Mouse (Mus musculus) MEL (cell line): Measurements from ENCODE around the gene Icam1. TPM values are rescaled to one million over a fixed set of nuclear protein-coding genes. Genes with fewer than 3 reads are reported as not detected.
A peak's percentile ranks its signal among the peaks of the same experiment; 100 is the strongest.

ENCODE experiments used
- DNase-seq: peaks from one replicate; pipeline ENCODE4 v3.0.0; 2011; ENCODE audit warnings: low read depth, low spot score
- H3K27ac ChIP-seq: 2 replicates; pipeline ENCODE4 v1.5.1; 2012; ENCODE audit warnings: low read depth, mild to moderate bottlenecking, control low read depth, low read length, moderate library complexity; ENCODE audit not compliant: control insufficient read depth
- H3K27me3 ChIP-seq, 2 experiments: fragments of 150-350 bp in 1 of 2; sonication (generic) in 1 of 2; 2 replicates each; pipeline ENCODE4 v1.6.1; 2012; ENCODE audit warnings: low read length in 2 of 2, mild to moderate bottlenecking in 2 of 2, improper control_type of control experiment in 1 of 2, moderate library complexity in 1 of 2; ENCODE audit not compliant: insufficient read depth in 2 of 2, control insufficient read depth in 1 of 2
- H3K36me3 ChIP-seq, 2 experiments: 2 replicates each; pipeline ENCODE4 v1.6.1; 2012 to 2014; ENCODE audit warnings: low read length in 2 of 2, improper control_type of control experiment in 1 of 2, inconsistent platforms in 1 of 2, mild to moderate bottlenecking in 1 of 2; ENCODE audit not compliant: insufficient read depth in 2 of 2, control insufficient read depth in 1 of 2
- H3K4me1 ChIP-seq, 2 experiments: fragments of 150-350 bp in 1 of 2; sonication (generic) in 1 of 2; 2 replicates each; pipeline ENCODE4 v1.6.1; 2012; ENCODE audit warnings: low read length in 2 of 2, improper control_type of control experiment in 1 of 2, mild to moderate bottlenecking in 1 of 2; ENCODE audit not compliant: insufficient read depth in 2 of 2, control insufficient read depth in 1 of 2
- H3K4me3 ChIP-seq, 2 experiments: fragments of 150-350 bp in 1 of 2; sonication (generic) in 1 of 2; 2 replicates each; pipeline ENCODE4 v1.5.1; 2012; ENCODE audit warnings: low read depth in 2 of 2, low read length in 2 of 2, mild to moderate bottlenecking in 2 of 2, moderate library complexity in 2 of 2, control low read depth in 1 of 2, improper control_type of control experiment in 1 of 2; ENCODE audit not compliant: control insufficient read depth in 1 of 2, insufficient read depth in 1 of 2
- H3K79me2 ChIP-seq: 2 replicates; pipeline ENCODE4 v1.6.1; 2012; ENCODE audit warnings: mild to moderate bottlenecking, low read length, moderate library complexity; ENCODE audit not compliant: control insufficient read depth, poor library complexity, insufficient read depth
- H3K9ac ChIP-seq: 2 replicates; pipeline ENCODE4 v1.6.1; 2012; ENCODE audit warnings: low read depth, mild to moderate bottlenecking, control low read depth, low read length, moderate library complexity; ENCODE audit not compliant: control insufficient read depth, poor library complexity, severe bottlenecking
- H3K9me3 ChIP-seq: fragments of 150-350 bp; sonication (generic); replicated peaks from 2 replicates; pipeline ENCODE4 v1.6.1; 2012; ENCODE audit warnings: mild to moderate bottlenecking, low read length, improper control_type of control experiment, moderate library complexity; ENCODE audit not compliant: insufficient read depth
- CHD1 ChIP-seq: IDR thresholded peaks from 2 replicates; pipeline ENCODE4 v1.6.1; 2012; ENCODE audit warnings: low read depth, mild to moderate bottlenecking, inconsistent platforms, low read length, improper control_type of control experiment
- CTCF ChIP-seq, 3 experiments: IDR thresholded peaks in 2 of 3; conservative IDR thresholded peaks in 1 of 3; 2 replicates each; pipeline ENCODE4 v1.5.1; 2011 to 2012; ENCODE audit warnings: low read length in 3 of 3, low read depth in 2 of 3, mild to moderate bottlenecking in 2 of 3, improper control_type of control experiment in 1 of 3, inconsistent platforms in 1 of 3, mixed read lengths in 1 of 3, moderate library complexity in 1 of 3; ENCODE audit not compliant: control insufficient read depth in 1 of 3, insufficient read depth in 1 of 3, poor library complexity in 1 of 3, severe bottlenecking in 1 of 3
- ELF1 ChIP-seq: IDR thresholded peaks from 2 replicates; pipeline ENCODE4 v1.6.1; 2014; ENCODE audit warnings: low read depth, mild to moderate bottlenecking, inconsistent platforms, low read length, improper control_type of control experiment, moderate library complexity
- ETS1 ChIP-seq: IDR thresholded peaks from 2 replicates; pipeline ENCODE4 v1.6.1; 2012; ENCODE audit warnings: low read depth, mild to moderate bottlenecking, inconsistent platforms, low read length, improper control_type of control experiment, moderate library complexity
- GABPA ChIP-seq: IDR thresholded peaks from 2 replicates; pipeline ENCODE4 v1.6.1; 2012; ENCODE audit warnings: low read depth, mild to moderate bottlenecking, inconsistent platforms, low read length, improper control_type of control experiment, moderate library complexity
- GATA1 ChIP-seq: IDR thresholded peaks from 2 replicates; pipeline ENCODE4 v1.6.1; 2011; ENCODE audit warnings: low read depth, low read length, improper control_type of control experiment
- HCFC1 ChIP-seq: IDR thresholded peaks from 2 replicates; pipeline ENCODE4 v1.6.1; 2012; ENCODE audit warnings: low read depth, mild to moderate bottlenecking, inconsistent platforms, low read length, improper control_type of control experiment, moderate library complexity
- KAT2A ChIP-seq: conservative IDR thresholded peaks from 2 replicates; pipeline ENCODE4 v1.6.1; 2012; ENCODE audit warnings: low read depth, low read length, improper control_type of control experiment, inconsistent platforms
- MAFK ChIP-seq: IDR thresholded peaks from 2 replicates; pipeline ENCODE4 v1.6.1; 2011; ENCODE audit warnings: low read depth, mild to moderate bottlenecking, low read length, improper control_type of control experiment, borderline replicate concordance
- MAX ChIP-seq: IDR thresholded peaks from 2 replicates; pipeline ENCODE4 v1.6.1; 2011; ENCODE audit warnings: low read length, improper control_type of control experiment
- MAZ ChIP-seq: IDR thresholded peaks from 2 replicates; pipeline ENCODE4 v1.6.1; 2012; ENCODE audit warnings: low read depth, mild to moderate bottlenecking, inconsistent platforms, low read length, improper control_type of control experiment
- MEF2A ChIP-seq: IDR thresholded peaks from 2 replicates; pipeline ENCODE4 v1.6.1; 2014; ENCODE audit warnings: low read depth, mild to moderate bottlenecking, inconsistent platforms, low read length, improper control_type of control experiment; ENCODE audit not compliant: poor library complexity, insufficient replicate concordance, severe bottlenecking; ENCODE audit errors: extremely low read depth
- MXI1 ChIP-seq: IDR thresholded peaks from 2 replicates; pipeline ENCODE4 v1.6.1; 2011; ENCODE audit warnings: mild to moderate bottlenecking, low read depth, low read length, improper control_type of control experiment
- MYB ChIP-seq: IDR thresholded peaks from 2 replicates; pipeline ENCODE4 v1.6.1; 2011; ENCODE audit warnings: mild to moderate bottlenecking, low read depth, low read length, improper control_type of control experiment
- MYC ChIP-seq: IDR thresholded peaks from 2 replicates; pipeline ENCODE4 v1.6.1; 2011; ENCODE audit warnings: low read depth, mild to moderate bottlenecking, low read length, improper control_type of control experiment, moderate library complexity
- NRF1 ChIP-seq: IDR thresholded peaks from 2 replicates; pipeline ENCODE4 v1.6.1; 2014; ENCODE audit warnings: low read depth, mild to moderate bottlenecking, inconsistent platforms, low read length, improper control_type of control experiment, moderate library complexity; ENCODE audit not compliant: poor library complexity, insufficient read depth, severe bottlenecking
- POLR2A ChIP-seq, 2 experiments: IDR thresholded peaks; 2 replicates each; pipeline ENCODE4 v1.6.1; 2011 to 2012; ENCODE audit warnings: low read length in 2 of 2, mild to moderate bottlenecking in 2 of 2, control low read depth in 1 of 2, improper control_type of control experiment in 1 of 2, low read depth in 1 of 2, moderate library complexity in 1 of 2; ENCODE audit not compliant: control insufficient read depth in 1 of 2, insufficient read depth in 1 of 2, poor library complexity in 1 of 2
- POLR2AphosphoS2 ChIP-seq: IDR thresholded peaks from 2 replicates; pipeline ENCODE4 v1.6.1; 2011; ENCODE audit warnings: low read length, improper control_type of control experiment
- RAD21 ChIP-seq: IDR thresholded peaks from 2 replicates; pipeline ENCODE4 v1.6.1; 2011; ENCODE audit warnings: mild to moderate bottlenecking, low read depth, low read length, improper control_type of control experiment
- RCOR1 ChIP-seq: IDR thresholded peaks from 2 replicates; pipeline ENCODE4 v1.6.1; 2012; ENCODE audit warnings: low read depth, mild to moderate bottlenecking, inconsistent platforms, low read length, improper control_type of control experiment
- SIN3A ChIP-seq: IDR thresholded peaks from 2 replicates; pipeline ENCODE4 v1.6.1; 2012; ENCODE audit warnings: low read length, improper control_type of control experiment, inconsistent platforms
- SMC3 ChIP-seq: IDR thresholded peaks from 2 replicates; pipeline ENCODE4 v1.6.1; 2011; ENCODE audit warnings: low read depth, low read length, improper control_type of control experiment
- TBP ChIP-seq: IDR thresholded peaks from 2 replicates; pipeline ENCODE4 v1.8.0; 2011; ENCODE audit warnings: low read depth, low read length, improper control_type of control experiment
- UBTF ChIP-seq: IDR thresholded peaks from 2 replicates; pipeline ENCODE4 v1.6.1; 2012; ENCODE audit warnings: low read depth, mild to moderate bottlenecking, inconsistent platforms, low read length, improper control_type of control experiment, moderate library complexity, borderline replicate concordance; ENCODE audit not compliant: insufficient read depth
- USF1 ChIP-seq: IDR thresholded peaks from 2 replicates; pipeline ENCODE4 v1.6.1; 2014; ENCODE audit warnings: low read depth, mild to moderate bottlenecking, inconsistent platforms, low read length, improper control_type of control experiment, moderate library complexity
- USF2 ChIP-seq, 2 experiments: IDR thresholded peaks; 2 replicates each; pipeline ENCODE4 v1.6.1; 2011 to 2012; ENCODE audit warnings: improper control_type of control experiment in 2 of 2, low read length in 2 of 2, borderline replicate concordance in 1 of 2, inconsistent platforms in 1 of 2, low read depth in 1 of 2, mild to moderate bottlenecking in 1 of 2; ENCODE audit not compliant: insufficient read depth in 1 of 2
- ZC3H11A ChIP-seq: IDR thresholded peaks from 2 replicates; pipeline ENCODE4 v1.6.1; 2012; ENCODE audit warnings: low read depth, mild to moderate bottlenecking, inconsistent platforms, low read length, improper control_type of control experiment
- ZKSCAN1 ChIP-seq: IDR thresholded peaks from 2 replicates; pipeline ENCODE4 v1.6.1; 2012; ENCODE audit warnings: low read depth, mild to moderate bottlenecking, inconsistent platforms, low read length, improper control_type of control experiment, moderate library complexity
- ZNF384 ChIP-seq: IDR thresholded peaks from 2 replicates; pipeline ENCODE4 v1.6.1; 2012; ENCODE audit warnings: low read depth, mild to moderate bottlenecking, inconsistent platforms, low read length, improper control_type of control experiment
- polyA plus RNA-seq, 2 experiments: library from polyadenylated mRNA; stranded (reverse) in 1 of 2; unstranded in 1 of 2; fragments of >175 nt in 1 of 2; fragments of >200 nt in 1 of 2; gene quantifications; 2 replicates each; pipeline versions ENCODE4 v1.2.1 to v1.2.4; 2012; ENCODE audit warnings: low replicate concordance in 2 of 2, low read depth in 1 of 2; ENCODE audit not compliant: insufficient read length in 2 of 2, insufficient read depth in 1 of 2, missing spikeins in 1 of 2
- total RNA-seq: library from RNA; depleted of rRNA; stranded (reverse); fragments of 300-350 nt; gene quantifications from 2 replicates; pipeline ENCODE4 v1.2.3, GENCODE M21; 2012

The Icam1 gene
- total and polyA plus RNA-seq, 3 experiments, result 26.0 to 31.0 TPM; not detected in 1

DNA sequence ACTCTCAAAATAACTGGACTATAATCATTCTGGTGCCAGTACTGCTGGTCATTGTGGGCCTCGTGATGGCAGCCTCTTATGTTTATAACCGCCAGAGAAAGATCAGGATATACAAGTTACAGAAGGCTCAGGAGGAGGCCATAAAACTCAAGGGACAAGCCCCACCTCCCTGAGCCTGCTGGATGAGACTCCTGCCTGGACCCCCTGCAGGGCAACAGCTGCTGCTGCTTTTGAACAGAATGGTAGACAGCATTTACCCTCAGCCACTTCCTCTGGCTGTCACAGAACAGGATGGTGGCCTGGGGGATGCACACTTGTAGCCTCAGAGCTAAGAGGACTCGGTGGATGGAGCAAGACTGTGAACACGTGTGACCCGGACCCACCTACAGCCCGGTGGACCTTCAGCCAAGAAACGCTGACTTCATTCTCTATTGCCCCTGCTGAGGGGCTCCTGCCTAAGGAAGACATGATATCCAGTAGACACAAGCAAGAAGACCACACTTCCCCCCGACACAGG, 12.0 kb downstream of the Icam1 start:
- no peak for TF ChIP-seq ELF1
- no peak for TF ChIP-seq MEF2A
- TF ChIP-seq GATA1, result no peak
- no peak for TF ChIP-seq SMC3
- TF ChIP-seq MYC, result no peak
- no peak for TF ChIP-seq MAX
- TF ChIP-seq MXI1, result no peak
- TF ChIP-seq ZKSCAN1, result no peak
- TF ChIP-seq TBP, result no peak
- TF ChIP-seq CTCF (IDR thresholded peaks at IDR 0.05 in 2 of 3, conservative IDR thresholded peaks at IDR 0.05 in 1 of 3; ENCODE audit: control insufficient read depth in 1 of 3, insufficient read depth in 1 of 3, low read depth in 2 of 3, low read length in 3 of 3, poor library complexity in 1 of 3, severe bottlenecking in 1 of 3), result no peak
- no peak for TF ChIP-seq GABPA
- TF ChIP-seq KAT2A, result no peak
- TF ChIP-seq MYB, result no peak
- no peak for TF ChIP-seq HCFC1
- TF ChIP-seq CHD1, result no peak
- TF ChIP-seq ZNF384, result no peak
- no peak for TF ChIP-seq RAD21
- Histone ChIP-seq H3K9me3 (no peaks in the 10 kb centered on the region), H3K4me3 (no peak overlapping the region), H3K36me3 (peaks cover 0 to 17% of the 10 kb centered on the region in 2 experiments; a peak in 2 of 4 replicates), H3K79me2 (peaks cover 17% of the 10 kb centered on the region), H3K27me3 (no peaks in the 10 kb centered on the region), H3K4me1 (peaks cover 14 to 22% of the 10 kb centered on the region in 2 experiments), H3K9ac (peak overlapping the region; percentile 56), H3K27ac (peak overlapping the region; percentile 83)
- DNase-seq, result peak; percentile 78

DNA sequence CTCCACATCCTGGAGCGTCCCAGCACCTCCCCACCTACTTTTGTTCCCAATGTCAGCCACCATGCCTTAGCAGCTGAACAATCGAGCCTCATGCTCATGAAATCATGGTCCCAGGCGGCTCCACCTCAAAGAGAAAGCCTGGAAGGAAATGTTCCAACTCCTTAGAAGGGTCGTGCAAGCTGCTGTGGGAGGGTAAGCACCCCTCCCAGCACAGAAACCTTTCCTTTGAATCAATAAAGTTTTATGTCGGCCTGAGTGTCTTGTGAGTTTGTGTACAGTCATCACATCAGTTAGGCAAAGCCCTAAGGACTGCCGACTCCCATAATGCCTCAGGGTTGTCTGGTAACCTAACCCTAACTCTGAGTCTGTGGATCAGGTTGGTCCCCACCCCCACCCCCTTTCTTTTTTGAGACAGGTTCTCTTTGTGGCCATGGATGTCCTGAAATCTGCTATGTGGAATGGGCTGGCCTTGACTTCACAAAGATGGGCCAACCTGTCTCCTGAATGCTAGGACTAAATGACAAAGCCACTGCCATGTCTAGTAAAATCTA, 12.8 kb downstream of the Icam1 start:
- Histone ChIP-seq H3K79me2 (peaks cover 23% of the 10 kb centered on the region), H3K9ac (peak overlapping the region; percentile 56), H3K27me3 (no peaks in the 10 kb centered on the region), H3K9me3 (no peaks in the 10 kb centered on the region), H3K27ac (peak overlapping the region; percentile 83)
- DNase-seq, result peak; percentile 96
- TF ChIP-seq POLR2A (IDR thresholded peaks at IDR 0.05; ENCODE audit: control insufficient read depth in 1 of 2, insufficient read depth in 1 of 2, low read depth in 1 of 2, low read length in 2 of 2, poor library complexity in 1 of 2) (no peak), UBTF (no peak), USF1 (no peak), ZC3H11A (no peak), ETS1 (no peak), MAZ (no peak), MYC (no peak), RCOR1 (no peak), USF2 (IDR thresholded peaks at IDR 0.05; ENCODE audit: borderline replicate concordance in 1 of 2, insufficient read depth in 1 of 2, low read depth in 1 of 2, low read length in 2 of 2) (no peak), POLR2AphosphoS2 (no peak), MAFK (no peak), MXI1 (no peak), SIN3A (no peak), MEF2A (no peak), NRF1 (no peak), GABPA (no peak)
- TF ChIP-seq, all 39 proteins: peak for 0
- peak overlapping the region; percentile 18 to 33 for H3K4me3 ChIP-seq
- peaks cover 0 to 17% of the 10 kb centered on the region in 2 experiments; a peak in 2 of 4 replicates for H3K36me3 ChIP-seq
- H3K4me1 ChIP-seq, result peaks cover 14 to 24% of the 10 kb centered on the region in 2 experiments
